Comparison of ENCODE assay signal across 11 mouse cellular contexts in the genomic region with DNA sequence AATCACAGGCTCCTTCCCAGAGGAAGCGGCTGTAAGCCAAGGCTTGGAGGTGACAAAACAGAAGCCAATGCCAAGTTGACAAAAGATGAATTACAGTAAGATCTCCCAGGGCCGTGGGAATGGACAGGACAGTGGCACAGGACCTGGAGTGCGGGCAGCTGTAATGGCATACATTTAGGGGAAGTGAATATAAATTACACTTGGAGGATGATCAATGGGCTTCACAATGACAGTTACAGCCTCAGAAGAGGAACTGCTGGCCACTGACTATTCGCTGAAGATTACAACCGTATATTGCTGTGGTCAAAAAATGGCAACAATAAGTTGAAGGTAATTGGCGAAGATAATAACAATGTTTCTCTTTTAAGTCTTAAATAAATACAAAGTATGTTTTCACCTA.
"Had no signal": no experiment of that assay in that cellular context is flagged by ENCODE, and none has a peak within 500 bp of the region (broad histone marks: within the 10 kb centered on the region; RNA-seq: fewer than 3 reads in every experiment).

No protein-coding gene starts in this region.

- DNase-seq: kidney, postnatal 10 days; kidney, postnatal 36 days; layer of hippocampus, postnatal 36 days; liver, embryonic 13.5 days; lung, adult 2 months; right cerebral cortex, adult 18-20 months; right cerebral cortex, postnatal 25 days; spleen, adult 18-20 months; thymus, adult 18-20 months; thymus, postnatal 36 days had no signal

- ATAC-seq: midbrain, embryonic 15.5 days had no signal
